Mouse (Mus musculus) R1 (cell line): ENCODE measurements around the gene Pltp.

Experiments
- DNase-seq: peaks from one replicate; pipeline ENCODE4 v3.0.0-alpha.2; 2018; ENCODE audit warnings: low read depth, low spot score

The Pltp gene

DNA sequence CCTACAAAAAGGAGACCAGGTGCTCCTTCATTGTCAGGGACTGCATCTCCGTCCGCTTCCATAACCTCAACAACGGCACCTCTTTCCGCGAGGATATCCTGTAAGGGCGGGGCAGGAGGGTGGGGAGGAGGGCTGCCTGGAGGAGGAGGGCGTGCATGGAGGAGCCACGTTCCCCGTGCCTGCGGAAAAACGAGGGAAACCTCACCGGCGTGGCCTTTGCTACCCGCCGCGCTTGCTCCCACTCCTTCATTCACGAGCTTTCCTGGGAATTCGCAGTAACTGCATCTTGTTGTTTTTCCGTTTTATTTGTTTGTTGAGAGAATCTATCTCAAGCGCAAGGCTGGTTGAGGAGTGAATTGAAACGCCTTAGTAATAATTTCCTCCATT lies 52.2 kb downstream of the Pltp start:
- no peak for DNase-seq

DNA sequence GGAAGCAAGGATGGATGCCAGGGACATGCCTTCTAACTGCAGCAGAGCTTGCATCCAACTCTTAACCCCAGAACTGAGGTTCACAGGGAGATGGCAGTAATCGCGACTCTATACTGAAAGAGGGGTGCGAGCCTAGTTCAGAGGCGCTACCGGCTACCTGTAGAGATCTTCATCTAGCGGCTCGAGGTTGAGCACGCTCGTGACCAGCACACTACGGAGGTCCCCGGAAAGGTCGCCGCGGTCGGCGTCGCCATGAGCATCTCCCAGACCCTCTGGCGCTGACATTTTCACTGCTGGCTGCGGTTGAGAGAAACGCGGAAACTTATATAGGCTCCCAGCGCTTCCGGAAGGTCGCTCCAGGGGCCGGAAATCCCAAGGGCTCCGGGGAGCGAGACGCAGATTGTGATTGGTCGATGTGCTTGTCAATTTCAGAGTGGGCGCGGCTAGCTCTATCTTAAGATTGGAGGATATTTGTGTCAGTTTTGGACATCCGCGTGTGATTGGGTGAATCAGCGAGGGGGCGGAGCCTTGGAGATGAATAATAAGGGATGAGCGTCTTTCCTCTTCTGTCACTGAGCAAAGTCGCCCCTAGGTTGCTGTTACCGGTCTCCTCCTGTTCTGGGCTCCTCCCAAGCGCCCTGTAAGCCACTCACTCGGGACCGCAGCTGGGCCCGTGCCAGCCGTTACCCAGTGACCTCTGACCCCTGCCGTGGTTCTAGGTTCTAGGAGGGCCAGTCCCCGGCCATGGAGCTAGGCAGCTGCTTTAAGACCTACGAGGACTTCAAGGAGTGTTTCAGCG lies 52.8 kb downstream of the Pltp start, which contains the start of the genes Acot8 and Zswim3:
Gene Acot8, minus strand, starts transcription at position 350 of the 799 bp plus-strand sequence.
Gene Zswim3, plus strand, starts transcription at position 566 of the 799 bp plus-strand sequence.
- peak; percentile 100 for DNase-seq

DNA sequence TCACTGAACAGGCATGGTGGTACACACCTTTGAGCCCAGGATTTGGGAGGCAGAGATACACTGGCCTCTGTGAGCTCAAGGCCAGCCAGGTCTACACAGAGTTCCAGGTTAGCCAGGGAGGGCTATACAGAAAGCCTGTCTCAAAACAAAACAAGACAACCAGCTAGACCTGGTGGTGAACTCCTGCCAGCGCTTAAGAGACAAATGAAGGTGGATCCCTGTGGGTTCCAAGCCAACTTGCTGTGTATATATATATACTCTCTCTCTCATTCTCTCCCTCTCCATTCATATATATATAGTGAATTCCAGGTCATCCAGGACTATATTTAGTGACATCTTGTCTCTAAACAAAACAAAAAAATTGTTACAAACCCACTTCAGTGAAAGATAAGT lies 53.6 kb downstream of the Pltp start:
- no peak for DNase-seq

DNA sequence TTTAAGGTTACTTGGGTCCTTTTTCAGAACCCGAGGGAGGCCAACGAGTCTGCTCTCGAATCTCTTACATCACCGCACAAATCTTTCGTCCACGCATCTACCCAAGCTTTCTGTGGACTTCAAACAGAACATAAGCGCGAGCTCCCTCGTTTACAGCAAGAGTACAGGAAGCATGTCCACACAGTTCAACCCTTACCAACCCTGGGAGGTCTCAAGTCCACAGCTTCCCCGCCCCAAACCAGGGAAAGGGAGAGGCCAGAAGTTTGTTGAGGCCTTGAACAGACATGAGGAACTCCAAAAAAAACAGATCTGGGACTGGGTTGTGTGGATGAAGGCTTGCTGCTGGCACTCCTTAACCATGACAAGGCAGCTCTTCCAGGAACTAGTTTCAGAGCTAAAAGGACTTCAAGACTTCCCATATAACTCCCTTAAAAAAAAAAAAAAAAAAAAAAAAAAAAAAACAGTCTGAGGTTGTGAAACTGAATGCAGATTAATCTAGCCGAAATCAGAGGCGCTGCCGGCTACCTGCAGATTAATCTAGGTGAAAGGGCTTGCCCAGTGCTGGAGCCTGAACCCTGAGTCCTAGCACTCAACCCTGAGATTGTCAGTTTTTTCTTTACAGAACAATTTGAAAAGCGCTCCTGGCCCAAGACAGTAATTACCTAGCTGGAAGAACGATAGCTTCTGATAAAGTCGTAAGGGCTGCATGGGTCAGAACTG lies 54.1 kb downstream of the Pltp start:
- DNase-seq, result no peak

DNA sequence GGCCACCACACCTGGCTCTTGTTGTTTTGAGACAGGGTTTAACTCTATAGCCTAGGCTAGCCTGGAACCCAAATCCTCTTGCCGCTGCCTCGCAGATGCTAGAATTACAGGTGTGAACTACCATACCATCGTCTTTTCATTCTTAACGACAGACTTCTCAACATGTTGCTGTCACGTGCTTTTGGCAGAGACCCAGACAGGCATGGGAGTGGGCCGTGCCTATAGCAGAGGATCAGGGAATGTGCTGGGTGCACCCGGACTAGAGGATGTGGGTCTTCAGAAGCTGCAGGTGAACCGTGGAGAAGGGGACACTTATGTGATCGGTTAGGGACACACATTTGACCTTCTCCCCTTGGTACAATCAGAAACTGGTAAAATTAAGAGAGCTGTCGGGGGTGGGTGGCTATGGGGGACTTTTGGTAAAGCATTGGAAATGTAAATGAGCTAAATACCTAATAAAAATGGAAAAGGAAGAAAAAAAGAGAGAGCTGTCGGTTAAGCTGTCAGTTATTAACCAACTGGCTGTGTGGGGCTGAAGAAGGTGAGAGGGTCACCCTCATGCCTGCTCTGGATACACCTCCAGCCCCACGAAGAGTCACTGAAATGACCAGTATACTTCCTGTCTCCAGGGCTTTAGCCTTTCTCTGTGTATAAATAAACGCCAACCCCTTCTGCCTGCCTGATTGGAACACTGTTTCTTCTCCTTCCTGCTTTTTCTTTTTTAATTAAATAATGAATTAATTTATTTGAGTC lies 57.1 kb downstream of the Pltp start:
- DNase-seq, result no peak

DNA sequence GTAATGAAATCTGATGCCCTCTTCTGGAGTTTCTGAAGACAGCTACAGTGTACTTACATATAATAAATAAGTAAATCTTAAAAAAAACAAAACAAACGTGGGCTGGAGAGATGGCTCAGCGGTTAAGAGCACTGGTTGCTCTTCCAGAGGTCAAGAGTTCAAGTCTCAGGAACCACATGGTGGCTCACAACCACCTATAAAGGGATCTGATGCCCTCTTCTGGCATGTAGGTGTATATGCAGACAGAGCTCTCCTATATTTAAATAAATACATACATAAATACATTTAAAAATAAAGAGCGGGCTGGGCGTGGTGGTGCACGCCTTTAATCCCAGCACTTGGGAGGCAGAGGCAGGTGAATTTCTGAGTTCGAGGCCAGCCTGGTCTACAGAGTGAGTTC lies 59.0 kb downstream of the Pltp start:
- peak; percentile 86 for DNase-seq

DNA sequence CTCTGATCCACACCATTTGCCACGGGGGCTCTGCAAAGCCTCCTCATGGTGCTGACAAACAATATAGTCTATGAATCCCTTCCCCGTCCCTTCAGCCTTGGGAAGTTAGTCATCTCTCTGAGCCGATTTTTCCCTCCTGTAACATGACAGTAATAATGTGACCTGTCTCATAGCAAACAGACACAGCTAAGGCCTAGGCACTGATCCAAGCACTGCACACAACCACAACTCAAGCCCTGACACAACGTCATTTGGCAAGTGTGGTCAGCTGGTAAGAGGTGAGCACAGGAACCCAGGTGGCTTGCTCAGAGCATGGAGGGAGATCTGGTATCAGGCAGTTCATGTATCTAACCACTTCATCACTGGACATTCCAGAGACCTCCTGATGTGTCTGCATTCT lies 61.6 kb downstream of the Pltp start:
- DNase-seq, result no peak

DNA sequence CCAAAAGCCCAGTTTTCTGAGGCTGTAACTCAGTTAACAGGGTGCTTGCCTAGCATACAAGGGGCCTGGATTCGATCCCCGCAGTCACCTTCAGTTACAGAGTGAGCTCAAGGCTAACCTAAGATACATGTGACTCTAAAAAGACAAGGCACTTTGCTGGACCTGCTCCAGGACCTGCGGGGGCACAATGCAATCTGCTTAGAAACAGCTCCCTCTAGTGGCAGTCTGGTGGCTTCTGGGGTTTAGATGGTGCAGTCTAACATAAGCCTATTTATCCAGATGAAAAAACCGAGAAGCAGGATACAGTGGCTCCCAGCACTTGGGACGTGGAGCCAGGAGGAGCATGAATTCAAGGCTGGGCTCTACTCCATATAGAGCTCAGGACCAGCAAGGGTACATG lies 63.2 kb downstream of the Pltp start:
- DNase-seq, result peak; percentile 93

DNA sequence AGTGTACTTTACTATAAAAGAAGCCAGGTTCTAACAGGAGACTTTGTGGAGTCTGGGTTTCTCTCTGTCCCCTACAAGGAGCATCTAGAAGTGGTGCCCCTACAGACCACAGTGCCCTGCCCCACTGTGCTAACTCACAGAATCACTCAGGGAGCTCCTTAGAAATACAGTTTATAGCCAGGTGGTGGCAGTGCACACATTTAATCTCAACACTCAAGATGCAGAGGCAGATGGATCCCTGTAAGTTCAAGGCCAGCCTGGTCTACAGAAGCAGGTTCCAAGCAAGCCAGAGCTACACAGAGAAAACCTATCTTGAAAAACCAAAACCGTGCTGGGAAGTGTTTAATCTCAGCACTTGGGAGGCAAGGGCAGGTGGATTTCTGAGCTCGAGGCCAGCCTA lies 63.7 kb downstream of the Pltp start:
- peak; percentile 66 for DNase-seq

DNA sequence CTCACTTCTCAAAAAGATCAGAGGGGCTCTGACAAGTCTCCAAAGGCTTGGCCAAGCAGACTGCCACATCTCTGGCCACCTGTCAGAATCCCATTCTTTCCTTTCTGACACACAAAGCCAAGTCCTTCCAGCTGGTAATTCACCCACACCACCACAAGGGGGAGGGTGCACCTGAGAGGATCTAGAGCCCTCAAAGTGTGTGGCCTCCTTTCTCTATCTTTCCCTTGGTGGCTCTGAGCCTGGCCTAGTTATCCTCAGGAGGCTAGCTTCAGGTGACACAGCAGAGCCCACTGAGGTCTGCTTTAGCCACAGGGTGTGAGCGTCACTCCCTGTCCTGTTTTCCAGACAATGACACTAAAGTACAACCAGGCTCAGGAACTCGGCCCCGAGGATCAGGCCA lies 64.3 kb downstream of the Pltp start:
- DNase-seq, result peak; percentile 89

DNA sequence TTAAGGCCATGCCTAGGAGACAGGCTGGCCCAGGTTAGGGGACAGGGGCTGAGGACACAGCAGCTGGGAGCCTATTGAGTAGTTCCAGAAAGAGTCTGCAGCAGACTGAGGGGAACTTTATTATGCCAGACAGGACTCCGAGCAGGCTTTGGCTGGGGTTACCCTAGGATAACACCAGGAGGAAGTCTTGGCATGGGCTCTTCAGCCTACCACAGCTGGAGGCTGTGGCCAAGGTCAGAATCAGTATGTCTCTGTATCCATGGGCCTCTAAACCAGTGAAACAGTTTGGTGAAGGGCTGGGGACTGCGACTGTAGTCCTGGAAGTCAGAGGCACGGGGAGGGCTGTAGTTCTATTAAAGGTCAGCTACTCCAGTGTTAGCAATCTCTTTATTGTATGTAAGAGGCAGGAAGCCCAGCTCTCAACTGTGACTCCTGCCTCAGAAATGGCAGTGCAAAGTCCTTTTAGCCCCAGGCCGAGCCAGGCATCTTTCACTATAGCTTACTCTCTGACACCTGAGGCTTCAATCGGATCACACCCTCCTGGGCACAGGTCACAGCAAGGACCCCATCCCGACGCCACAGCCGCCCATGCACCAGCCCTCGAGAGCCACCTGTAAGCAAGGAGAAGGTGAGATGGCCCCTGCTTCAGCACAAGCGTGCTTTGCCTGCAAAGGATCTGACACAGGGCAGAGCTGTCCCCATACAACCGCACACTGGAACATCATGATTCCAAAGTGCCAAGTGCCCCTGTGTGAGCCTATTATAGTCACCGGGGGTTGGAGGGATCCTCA lies 64.9 kb downstream of the Pltp start:
- DNase-seq, result no peak

DNA sequence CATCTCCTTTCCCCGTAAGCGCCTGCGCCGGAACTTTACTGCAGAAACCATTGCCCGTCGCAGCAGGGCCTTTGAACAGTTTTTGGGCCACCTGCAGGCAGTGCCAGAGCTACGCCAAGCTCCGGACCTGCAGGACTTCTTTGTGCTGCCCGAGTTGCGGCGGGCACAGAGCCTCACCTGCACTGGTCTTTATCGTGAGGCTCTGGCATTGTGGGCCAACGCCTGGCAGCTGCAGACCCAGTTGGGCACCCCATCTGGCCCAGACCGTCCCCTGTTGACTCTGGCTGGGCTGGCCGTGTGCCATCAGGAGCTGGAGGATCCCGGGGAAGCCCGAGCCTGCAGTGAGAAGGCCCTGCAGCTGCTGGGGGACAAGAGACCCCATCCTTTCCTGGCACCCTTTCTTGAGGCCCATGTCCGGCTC lies 65.7 kb downstream of the Pltp start:
- no peak for DNase-seq

DNA sequence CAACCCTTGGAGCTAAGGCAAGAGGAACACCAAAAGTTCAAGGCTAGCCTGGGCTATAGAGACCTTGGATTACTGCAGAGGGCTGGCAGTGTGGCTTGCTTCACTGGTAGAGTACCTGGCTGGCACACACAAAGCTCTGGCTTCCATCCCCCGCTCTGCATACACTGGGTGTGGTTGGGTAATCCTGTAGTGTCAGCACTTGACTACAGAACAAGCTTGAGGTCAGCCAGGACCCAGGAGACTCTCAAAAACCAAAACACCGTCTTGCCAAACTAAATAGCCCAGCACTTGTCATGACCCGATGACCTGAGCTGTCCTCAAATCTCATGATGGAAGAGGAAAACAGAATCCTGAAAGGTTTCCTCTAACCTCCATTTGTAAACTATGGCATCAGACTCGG lies 67.1 kb downstream of the Pltp start:
- no peak for DNase-seq
